Mouse (Mus musculus): Measurements from ENCODE around the gene Senp5. TPM values are rescaled to one million over a fixed set of nuclear protein-coding genes. Genes with fewer than 3 reads are reported as not detected.

Senp5 gene
- 27.3 and 27.5 TPM in 2 replicates for polyA plus RNA-seq (2016; fragmentation: Nextera tagmentation; extraction: Ambion mirVana)

- peak; percentile 91 for ATAC-seq (ENCODE audit: low FRiP score)
- H3K9ac ChIP-seq, result peak within 1 kb of the TSS; percentile 94
- H3K9me3 ChIP-seq (replicated peaks), result no peaks in the 10 kb centered on the region
- H3K27ac ChIP-seq, result peak within 1 kb of the TSS; percentile 81
- H3K4me2 ChIP-seq (replicated peaks), result peak within 1 kb of the TSS; percentile 91
- no peaks in the 10 kb centered on the region for H3K36me3 ChIP-seq
- peak within 1 kb of the TSS; percentile 98 for H3K4me3 ChIP-seq
- H3K27me3 ChIP-seq, result no peaks in the 10 kb centered on the region
- 1% methylated on average over 66 of the region's 66 CpGs for WGBS
- peaks cover 18% of the 10 kb centered on the region for H3K4me1 ChIP-seq
These were observed at the start of gene Senp5 for GRCm38 (mm10) chr16:32002509-32003477. Gene Senp5 (minus strand): TSS chr16:32003287.

DNA sequence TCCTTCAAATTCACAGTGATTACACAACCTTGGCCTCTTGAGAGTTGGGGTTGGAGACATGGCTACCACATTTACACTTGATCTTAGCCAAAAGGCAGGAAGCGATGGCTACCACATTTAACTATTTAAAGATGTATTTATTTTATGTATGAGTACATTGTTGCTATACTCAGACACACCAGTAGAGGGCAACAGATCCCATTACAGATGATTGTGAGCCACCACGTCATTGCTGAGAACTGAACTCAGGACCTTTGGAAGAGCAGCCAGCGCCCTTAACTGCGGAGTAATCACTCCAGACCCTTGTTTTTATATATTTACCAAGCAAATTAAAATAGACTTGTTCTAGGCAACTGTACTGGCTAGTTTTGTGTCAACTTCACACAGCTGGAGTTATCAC, 39.3 kb upstream of the Senp5 start:
- H3K4me2 ChIP-seq (replicated peaks), result no peak overlapping the region
- H3K27me3 ChIP-seq, result no peaks in the 10 kb centered on the region
- H3K27ac ChIP-seq, result no peak overlapping the region
- no peak for ATAC-seq (ENCODE audit: low FRiP score)
- H3K4me1 ChIP-seq, result no peaks in the 10 kb centered on the region
- WGBS, result 91% methylated on average over 4 of the region's 4 CpGs
- no peaks in the 10 kb centered on the region for H3K9me3 ChIP-seq (replicated peaks)
- H3K9ac ChIP-seq, result no peak overlapping the region
- H3K36me3 ChIP-seq, result peaks cover 69% of the 10 kb centered on the region
- H3K4me3 ChIP-seq, result no peak overlapping the region

DNA sequence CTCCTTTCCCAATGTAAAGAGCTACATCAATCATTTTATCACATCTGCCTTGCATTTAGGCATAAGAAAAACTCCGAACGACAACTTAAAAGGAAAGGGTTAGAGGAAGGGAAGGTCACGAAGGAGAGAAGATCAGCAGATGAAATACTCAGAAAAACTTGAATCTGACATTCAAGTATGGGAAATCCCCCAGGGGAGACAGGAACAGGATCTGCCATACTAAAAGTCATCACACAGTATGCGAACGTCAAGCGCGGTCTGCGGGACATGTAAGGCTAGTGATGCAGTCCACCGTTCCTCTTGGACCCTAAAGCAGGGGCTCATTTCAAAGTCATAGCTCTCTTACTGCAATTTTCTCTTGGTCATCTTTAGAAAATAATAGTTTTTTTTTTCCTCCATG, 16.6 kb upstream of the Senp5 start:
- Histone ChIP-seq H3K27ac (no peak overlapping the region), H3K9ac (no peak overlapping the region), H3K9me3 (replicated peaks) (no peaks in the 10 kb centered on the region), H3K36me3 (peaks cover 73% of the 10 kb centered on the region), H3K4me3 (no peak overlapping the region), H3K27me3 (no peaks in the 10 kb centered on the region), H3K4me2 (replicated peaks) (no peak overlapping the region), H3K4me1 (no peaks in the 10 kb centered on the region)
- no peak for ATAC-seq (ENCODE audit: low FRiP score)
- 93% methylated on average over 9 of the region's 9 CpGs for WGBS

DNA sequence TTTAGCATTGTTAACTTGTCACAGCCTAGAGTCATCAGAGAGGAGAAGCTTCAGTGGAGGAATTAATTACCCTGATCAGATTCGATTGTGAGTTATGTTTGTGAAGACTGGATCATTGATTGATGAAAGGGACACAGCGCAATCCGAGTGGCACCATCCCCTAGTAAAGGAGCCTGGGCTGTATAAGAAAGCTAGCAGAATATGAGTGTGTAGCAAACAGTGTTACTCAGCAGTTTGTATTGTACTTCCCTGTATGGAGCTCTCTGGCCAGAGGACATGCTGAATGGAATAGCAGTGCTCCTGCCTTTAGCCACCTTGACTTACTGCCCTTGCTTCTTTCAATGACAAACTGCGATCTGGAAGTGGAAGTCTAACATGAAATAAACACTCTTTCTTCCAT, 7.2 kb upstream of the Senp5 start:
- no peak overlapping the region for H3K4me3 ChIP-seq
- no peak overlapping the region for H3K4me2 ChIP-seq (replicated peaks)
- 86% methylated on average over 4 of the region's 4 CpGs for WGBS
- H3K36me3 ChIP-seq, result peaks cover 8% of the 10 kb centered on the region; the same call in 1 of the 2 replicates
- no peaks in the 10 kb centered on the region for H3K27me3 ChIP-seq
- H3K9me3 ChIP-seq (replicated peaks), result no peaks in the 10 kb centered on the region
- H3K9ac ChIP-seq, result no peak overlapping the region
- ATAC-seq (ENCODE audit: low FRiP score), result no peak
- no peak overlapping the region for H3K27ac ChIP-seq
- 0 out of 2 replicates have a peak, but pooled peaks cover 3% of the 10 kb centered on the region for H3K4me1 ChIP-seq

DNA sequence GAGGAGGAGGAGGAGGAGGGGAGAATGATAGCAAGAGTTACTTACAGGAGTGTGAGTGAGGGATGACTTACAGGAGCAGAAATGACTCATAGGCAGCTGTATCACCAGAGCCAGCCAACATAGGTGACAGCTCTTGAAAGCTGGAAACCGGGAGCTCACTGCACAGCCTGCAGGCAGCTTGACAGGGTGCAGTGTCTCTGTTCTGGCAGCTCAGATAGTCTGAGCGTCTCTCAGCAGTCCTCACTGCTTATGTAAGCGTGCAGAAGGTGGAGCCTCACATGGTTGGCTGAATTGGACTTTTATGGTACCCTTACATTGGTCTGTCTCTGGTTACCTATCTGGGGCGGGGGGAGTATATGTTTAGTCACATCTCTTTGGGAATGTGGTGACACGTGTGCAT, 6.8 kb upstream of the Senp5 start:
- no peak overlapping the region for H3K27ac ChIP-seq
- H3K9ac ChIP-seq, result no peak overlapping the region
- H3K9me3 ChIP-seq (replicated peaks), result no peaks in the 10 kb centered on the region
- 48% methylated on average over 5 of the region's 5 CpGs for WGBS
- H3K4me2 ChIP-seq (replicated peaks), result no peak overlapping the region
- no peak for ATAC-seq (ENCODE audit: low FRiP score)
- H3K4me1 ChIP-seq, result 0 out of 2 replicates have a peak, but pooled peaks cover 3% of the 10 kb centered on the region
- no peaks in the 10 kb centered on the region for H3K27me3 ChIP-seq
- no peak overlapping the region for H3K4me3 ChIP-seq
- H3K36me3 ChIP-seq, result peaks cover 7% of the 10 kb centered on the region; the same call in 1 of the 2 replicates

DNA sequence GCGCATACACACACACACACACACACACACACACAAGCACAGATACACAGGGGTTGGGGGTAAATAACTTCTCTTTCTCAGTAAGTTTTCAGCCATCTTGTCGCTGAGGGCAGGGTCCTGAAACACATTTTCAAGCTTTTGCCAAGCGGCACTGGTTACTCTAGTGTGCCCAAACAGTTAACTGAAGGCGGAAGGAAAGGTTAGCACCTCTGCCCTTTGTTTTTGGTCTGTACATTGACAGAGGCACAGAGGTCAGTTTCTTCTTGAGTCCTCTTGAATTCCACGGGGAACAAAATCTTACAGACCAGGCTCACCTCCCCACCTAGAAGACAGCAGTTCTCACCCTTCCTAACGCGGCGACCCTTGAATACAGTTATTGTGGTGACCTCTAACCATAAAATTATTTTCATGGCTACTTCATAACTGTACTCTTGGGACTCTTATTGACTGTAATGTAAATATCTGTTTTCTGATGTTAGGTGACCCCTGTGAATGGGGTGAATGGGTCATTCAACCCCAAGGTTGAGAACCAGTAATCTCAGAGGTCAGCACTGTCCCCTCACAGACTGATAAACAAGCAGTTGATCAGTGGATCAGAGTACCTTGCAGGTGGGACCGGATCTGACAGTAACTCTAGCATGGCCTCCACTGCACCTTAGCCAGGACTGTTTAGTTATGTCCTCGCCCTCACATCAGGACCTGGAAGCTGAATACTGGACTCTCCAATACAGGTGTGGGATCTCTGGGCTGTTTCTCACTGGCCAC, 5.6 kb upstream of the Senp5 start:
- no peaks in the 10 kb centered on the region for H3K27me3 ChIP-seq
- 68% methylated on average over 10 of the region's 10 CpGs for WGBS
- no peaks in the 10 kb centered on the region for H3K9me3 ChIP-seq (replicated peaks)

DNA sequence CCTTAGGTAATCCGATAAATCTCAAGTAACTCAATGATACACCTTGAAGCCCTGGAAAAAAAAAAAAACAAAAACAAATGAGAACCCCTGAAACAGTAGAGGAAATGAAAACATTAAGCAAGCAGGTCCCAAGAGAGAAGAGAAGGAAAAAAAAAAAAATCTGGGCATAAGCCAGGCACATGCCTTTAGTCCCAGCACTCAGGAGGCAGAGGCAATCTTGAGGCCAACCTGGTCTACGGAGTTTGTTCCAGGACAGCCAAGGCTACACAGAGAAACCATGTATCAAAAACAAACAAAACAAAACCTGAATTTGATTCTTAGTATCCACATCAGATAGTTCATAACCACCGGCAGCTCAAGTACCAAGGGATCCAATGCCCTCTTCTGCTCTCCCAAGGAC, 1.6 kb upstream of the Senp5 start:
- ATAC-seq (ENCODE audit: low FRiP score), result no peak
- no peak overlapping the region for H3K27ac ChIP-seq
- H3K36me3 ChIP-seq, result no peaks in the 10 kb centered on the region
- no peak overlapping the region for H3K4me2 ChIP-seq (replicated peaks)
- no peaks in the 10 kb centered on the region for H3K9me3 ChIP-seq (replicated peaks)
- H3K27me3 ChIP-seq, result no peaks in the 10 kb centered on the region
- WGBS, result 94% methylated on average over 3 of the region's 3 CpGs
- no peak overlapping the region for H3K4me3 ChIP-seq
- H3K4me1 ChIP-seq, result peaks cover 20% of the 10 kb centered on the region
- no peak overlapping the region for H3K9ac ChIP-seq

More for the DNA sequence above, 5.6 kb upstream of the Senp5 start:
- Histone ChIP-seq H3K9ac (no peak overlapping the region), H3K27ac (no peak overlapping the region), H3K4me3 (no peak overlapping the region), H3K4me2 (replicated peaks) (no peak overlapping the region), H3K36me3 (peaks cover 3% of the 10 kb centered on the region; the same call in 1 of the 2 replicates), H3K4me1 (peaks cover 3% of the 10 kb centered on the region)
- ATAC-seq (ENCODE audit: low FRiP score), result no peak

DNA sequence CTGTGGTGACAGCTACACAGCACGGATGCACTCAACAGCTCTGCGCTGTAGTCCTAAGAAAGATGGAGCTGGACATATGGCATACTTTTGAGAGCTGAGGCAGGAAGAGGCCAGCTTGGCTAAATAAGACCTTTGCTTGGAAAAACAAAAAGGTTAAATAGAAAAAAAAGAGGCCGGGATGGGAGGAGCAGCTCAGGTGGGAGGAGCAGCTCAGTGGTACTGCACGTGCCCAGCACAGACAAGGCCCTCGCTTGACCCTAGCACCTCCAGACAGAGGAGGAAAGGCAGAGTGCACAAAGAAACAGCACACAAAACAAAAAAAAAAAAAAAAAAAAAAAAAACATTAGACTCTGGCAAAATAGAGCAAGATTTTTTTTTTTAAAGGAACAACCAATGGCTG, 6.7 kb downstream of the Senp5 start:
- no peak overlapping the region for H3K27ac ChIP-seq
- no peaks in the 10 kb centered on the region for H3K27me3 ChIP-seq
- peaks cover 4% of the 10 kb centered on the region; the same call in 1 of the 2 replicates for H3K4me1 ChIP-seq
- WGBS, result 82% methylated on average over 5 of the region's 5 CpGs
- H3K9ac ChIP-seq, result no peak overlapping the region
- no peak for ATAC-seq (ENCODE audit: low FRiP score)
- no peak overlapping the region for H3K4me2 ChIP-seq (replicated peaks)
- H3K36me3 ChIP-seq, result peaks cover 7% of the 10 kb centered on the region; the same call in 1 of the 2 replicates
- no peak overlapping the region for H3K4me3 ChIP-seq
- no peaks in the 10 kb centered on the region for H3K9me3 ChIP-seq (replicated peaks)

GRCm38 (mm10) chr16:31993946-31994345, 9.1 kb downstream of the Senp5 start:
- ATAC-seq (ENCODE audit: low FRiP score), result no peak
- H3K36me3 ChIP-seq, result peaks cover 19% of the 10 kb centered on the region
- H3K27ac ChIP-seq, result no peak overlapping the region
- no peak overlapping the region for H3K4me2 ChIP-seq (replicated peaks)
- H3K9me3 ChIP-seq (replicated peaks), result no peaks in the 10 kb centered on the region
- no peaks in the 10 kb centered on the region for H3K27me3 ChIP-seq
- H3K4me1 ChIP-seq, result no peaks in the 10 kb centered on the region
- no peak overlapping the region for H3K9ac ChIP-seq
- H3K4me3 ChIP-seq, result no peak overlapping the region

DNA sequence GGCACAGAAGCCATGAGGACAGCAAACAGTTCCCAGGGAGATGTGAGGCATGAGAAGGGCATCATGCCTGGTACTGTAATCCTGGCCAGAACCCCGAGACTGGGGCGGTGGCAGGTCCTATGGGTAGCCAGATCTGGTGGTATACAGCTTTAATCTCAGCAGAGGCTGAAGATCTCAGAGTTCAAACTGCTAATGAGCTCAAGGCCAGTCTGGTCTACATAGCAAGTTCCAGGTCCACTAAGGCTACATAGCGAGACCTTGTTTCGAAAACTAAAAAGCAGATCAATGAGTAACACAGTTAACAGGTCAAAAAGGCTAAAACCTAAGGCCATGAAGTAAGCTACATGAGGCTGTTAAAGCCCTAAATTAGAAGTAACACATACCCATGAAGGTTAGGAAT, 9.9 kb downstream of the Senp5 start:
- Histone ChIP-seq H3K27ac (no peak overlapping the region), H3K9ac (no peak overlapping the region), H3K4me1 (no peaks in the 10 kb centered on the region), H3K4me2 (replicated peaks) (no peak overlapping the region), H3K9me3 (replicated peaks) (no peaks in the 10 kb centered on the region), H3K4me3 (no peak overlapping the region), H3K36me3 (peaks cover 26% of the 10 kb centered on the region), H3K27me3 (no peaks in the 10 kb centered on the region)
- 93% methylated on average over 4 of the region's 4 CpGs for whole genome bisulfite sequencing
- ATAC-seq (ENCODE audit: low FRiP score), result no peak

DNA sequence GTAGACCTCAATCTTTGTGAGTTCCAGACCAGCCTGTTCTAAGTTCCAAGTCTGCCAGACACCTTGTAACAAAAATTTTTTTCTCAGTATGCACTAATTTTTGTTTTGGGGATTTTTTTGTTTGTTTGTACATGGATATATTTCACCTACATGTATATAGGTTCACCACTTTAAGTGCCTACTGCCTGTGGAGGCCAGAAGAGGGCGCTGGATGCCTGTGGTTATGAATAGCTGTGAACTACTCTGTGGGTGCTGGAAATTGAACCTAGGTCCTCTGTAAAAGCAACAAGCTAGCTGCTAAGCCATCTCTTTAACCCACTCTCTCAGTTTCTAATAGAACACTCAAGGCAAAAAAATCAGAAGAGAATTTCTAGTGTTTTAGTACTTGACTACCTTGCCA, 11.0 kb downstream of the Senp5 start:
- H3K4me1 ChIP-seq, result no peaks in the 10 kb centered on the region
- H3K9ac ChIP-seq, result no peak overlapping the region
- peaks cover 34% of the 10 kb centered on the region for H3K36me3 ChIP-seq
- no peak overlapping the region for H3K27ac ChIP-seq
- no peak overlapping the region for H3K4me3 ChIP-seq
- no peak overlapping the region for H3K4me2 ChIP-seq (replicated peaks)
- no peaks in the 10 kb centered on the region for H3K9me3 ChIP-seq (replicated peaks)
- ATAC-seq (ENCODE audit: low FRiP score), result no peak
- H3K27me3 ChIP-seq, result no peaks in the 10 kb centered on the region
- WGBS, result 51% methylated on average over 1 of the region's 1 CpGs

- H3K9ac ChIP-seq, result no peak overlapping the region
- H3K27ac ChIP-seq, result no peak overlapping the region
- H3K36me3 ChIP-seq, result peaks cover 38% of the 10 kb centered on the region
- no peak overlapping the region for H3K4me3 ChIP-seq
- 78% methylated on average over 5 of the region's 5 CpGs for WGBS
- no peak for ATAC-seq (ENCODE audit: low FRiP score)
- no peaks in the 10 kb centered on the region for H3K9me3 ChIP-seq (replicated peaks)
- H3K27me3 ChIP-seq, result no peaks in the 10 kb centered on the region
- H3K4me1 ChIP-seq, result no peaks in the 10 kb centered on the region
- no peak overlapping the region for H3K4me2 ChIP-seq (replicated peaks)
These were observed 22.1 kb downstream of the Senp5 start for GRCm38 (mm10) chr16:31980946-31981345.
